Mouse (Mus musculus): ENCODE results near the gene Crip1.

DNA sequence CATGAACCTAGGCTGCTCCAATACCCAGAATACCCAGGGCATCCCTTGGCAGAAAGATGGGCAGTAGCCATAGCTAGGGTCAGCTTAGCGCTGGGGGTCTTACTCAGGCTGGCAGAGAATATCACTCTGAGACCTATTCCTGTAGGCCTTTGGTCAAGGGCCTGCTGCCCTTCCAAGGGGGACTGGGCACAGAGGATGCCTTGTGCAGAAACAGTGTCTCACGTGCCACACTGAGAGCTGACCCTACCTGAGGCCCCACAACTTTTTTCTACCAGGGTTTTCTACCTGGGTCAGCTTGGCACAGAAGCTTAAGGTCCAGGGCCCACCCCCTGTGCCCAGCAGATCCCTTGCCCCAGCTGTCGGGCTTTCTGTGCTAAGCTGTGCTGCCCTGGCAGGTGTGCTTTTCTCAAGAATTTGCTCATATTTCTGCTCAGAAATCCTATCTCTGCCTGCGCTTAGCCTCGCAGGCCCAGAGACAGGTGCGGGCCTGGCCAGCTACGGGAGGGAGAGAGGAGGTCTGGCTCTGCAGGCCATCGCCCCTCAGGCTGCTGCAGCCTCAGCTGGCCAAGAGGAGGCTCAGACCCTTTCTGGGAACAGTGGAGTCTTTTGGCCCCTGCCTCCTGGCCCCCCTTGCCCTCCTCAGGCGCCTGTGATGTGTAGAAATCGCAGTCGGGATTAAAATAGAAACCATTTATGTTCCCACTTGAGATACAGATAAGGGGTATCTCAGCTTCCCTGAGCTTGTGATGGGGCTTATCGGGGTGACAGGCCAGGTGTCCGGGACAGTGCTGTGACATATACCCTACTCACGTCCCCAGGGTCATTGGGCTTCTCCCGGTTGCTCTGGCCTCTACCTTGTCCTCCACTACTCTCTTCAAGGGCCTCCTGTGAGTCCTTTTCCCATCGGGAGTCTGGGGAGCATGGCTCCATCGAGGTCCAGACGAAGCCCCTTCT, 8.6 kb upstream of the Crip1 start:
- TF ChIP-seq ZC3H11A (IDR thresholded peaks at IDR 0.05; ENCODE audit: borderline replicate concordance, low read depth, low read length): no peak
- no peak for TF ChIP-seq ZNF384 (IDR thresholded peaks at IDR 0.05; ENCODE audit: low read depth, low read length)
- TF ChIP-seq HCFC1 (IDR thresholded peaks at IDR 0.05; ENCODE audit: borderline replicate concordance, insufficient read depth, low read length): no peak
- no peak for TF ChIP-seq MAFK (IDR thresholded peaks at IDR 0.05; ENCODE audit: insufficient read depth, low read depth, low read length)

All from ES-E14 (cell line).